Mouse (Mus musculus): ENCODE results near the gene Creg2. TPM values are rescaled to one million over a fixed set of nuclear protein-coding genes. Genes with fewer than 3 reads are reported as not detected.

Gene Creg2
- total RNA-seq, 1 experiment from 2014 or later = 0.38 TPM

GRCm38 (mm10) chr1:39573890-39574289, 77.4 kb downstream of the Creg2 start:
- ATAC-seq (replicated peaks; ENCODE audit: insufficient number of reproducible peaks, low FRiP score, low TSS enrichment, poor library complexity, severe bottlenecking) = no peak

DNA sequence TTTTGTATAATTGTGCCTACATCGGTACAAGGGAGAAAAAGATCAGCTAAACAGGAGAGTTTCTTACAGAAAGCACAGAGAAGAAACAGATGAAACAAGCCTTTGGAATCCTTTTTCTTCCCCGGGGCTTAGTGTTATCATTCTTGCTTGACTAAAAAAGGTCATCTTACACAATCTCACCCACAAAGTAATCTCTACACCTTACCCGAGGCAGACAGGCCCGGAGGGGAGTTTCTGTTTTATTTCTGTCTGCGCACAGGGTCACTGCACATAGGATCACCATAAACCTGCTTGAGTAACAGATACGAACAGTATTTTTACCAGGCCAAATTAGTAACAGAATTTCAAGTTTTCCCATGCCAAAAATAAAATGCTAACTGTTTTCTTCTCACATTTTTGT, 79.6 kb downstream of the Creg2 start:
- ATAC-seq (replicated peaks; ENCODE audit: insufficient number of reproducible peaks, low FRiP score, low TSS enrichment, poor library complexity, severe bottlenecking) = no peak

Other genes starting within 250 kb of the Creg2 start
- gene Tbc1d8, start 172.7 kb downstream of the Creg2 start, total RNA-seq (2017) = 39.0 to 79.2 TPM (median 41.9 TPM) in 3 replicates
- 23.9 to 27.3 TPM (median 24.0 TPM) in 3 replicates for gene Cnot11, start 116.5 kb downstream of the Creg2 start, total RNA-seq (2017)
- gene Rnf149, start 74.1 kb downstream of the Creg2 start, total RNA-seq (2017) = 204 to 430 TPM (median 348 TPM) in 3 replicates
- gene Rfx8, start 69.5 kb upstream of the Creg2 start, total RNA-seq (2017) = 0.67 TPM in 1 of 3 replicates, not detected in the others
- gene Gm3646, start 153.9 kb upstream of the Creg2 start, total RNA-seq (2017) = not detected in 3 replicates
- 327 to 401 TPM (median 363 TPM) in 3 replicates for gene Map4k4, start 249.4 kb upstream of the Creg2 start, total RNA-seq (2017)